Mouse (Mus musculus) neural tube, embryonic 10.5 days (tissue): ENCODE results near the gene Igfbp1.
"Not testable (repeated sequence)": the region's sequence is repeated elsewhere in the genome, so short reads cannot be mapped to it uniquely, and the experiment has no call there.

Source experiments
- DNase-seq: peaks from one replicate; pipeline ENCODE4 v3.0.0-alpha.2; 2017; ENCODE audit warnings: low spot score; ENCODE audit errors: extremely low spot score

Gene Igfbp1

DNA sequence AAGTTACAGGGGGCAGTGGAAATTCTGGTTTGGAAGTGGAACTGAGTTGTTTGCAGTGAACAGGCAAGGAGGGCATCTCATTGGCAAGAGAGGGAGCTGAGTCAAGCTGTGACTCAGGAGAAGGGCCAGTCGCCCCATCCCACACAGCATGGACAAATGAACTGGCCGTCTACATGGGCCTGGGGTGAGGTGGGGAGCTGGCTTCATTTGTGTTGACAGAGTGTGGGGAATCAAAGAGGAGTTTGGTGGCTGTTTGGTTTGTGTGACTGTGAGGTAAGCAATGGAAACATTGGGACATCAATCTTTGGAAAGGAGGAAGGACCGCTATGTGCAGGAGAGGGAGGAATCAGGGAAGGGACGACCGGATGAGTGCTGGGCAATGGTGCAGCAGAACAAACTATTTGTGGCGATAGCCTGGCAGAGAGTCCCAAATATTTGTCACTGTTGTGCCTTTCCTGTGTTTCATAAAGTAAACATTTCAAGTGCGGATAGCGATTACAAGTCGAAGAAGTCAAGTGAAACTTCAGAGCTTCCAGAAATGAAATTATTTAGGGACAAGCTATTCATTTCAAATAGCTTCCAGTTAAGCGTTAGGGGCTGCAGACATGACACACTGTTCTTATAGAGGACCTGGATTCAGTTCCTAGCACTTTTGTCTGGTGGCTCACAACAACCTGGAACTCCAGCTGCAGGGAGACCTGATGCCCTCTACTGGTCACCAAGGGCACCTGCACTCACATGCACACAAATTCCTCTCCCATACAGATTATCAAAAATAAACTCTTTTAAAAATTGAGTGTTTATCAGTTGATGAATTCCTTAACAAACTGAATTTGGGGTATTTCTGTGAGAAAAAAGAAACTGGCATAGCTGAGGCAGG, 2.9 kb upstream of the Igfbp1 start:
- no peak for DNase-seq

DNA sequence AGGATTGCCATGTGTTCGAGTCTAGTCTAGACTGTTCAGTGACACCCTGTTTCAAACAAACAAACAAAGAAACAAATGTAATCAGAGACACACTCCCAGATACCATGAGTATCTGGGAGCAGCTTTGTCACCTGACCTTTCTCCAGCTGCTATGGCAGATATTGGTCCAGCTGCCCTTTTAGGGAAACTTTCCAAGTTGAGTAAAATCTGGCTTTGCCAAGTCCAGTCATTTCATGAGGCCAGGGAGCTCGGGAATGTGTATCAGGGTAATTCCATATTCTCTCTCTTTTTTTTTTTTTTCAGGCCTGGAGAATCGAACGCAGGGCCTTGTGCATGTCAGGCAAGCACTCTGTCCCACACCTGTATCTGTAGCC, 2.3 kb upstream of the Igfbp1 start:
- DNase-seq: no peak

DNA sequence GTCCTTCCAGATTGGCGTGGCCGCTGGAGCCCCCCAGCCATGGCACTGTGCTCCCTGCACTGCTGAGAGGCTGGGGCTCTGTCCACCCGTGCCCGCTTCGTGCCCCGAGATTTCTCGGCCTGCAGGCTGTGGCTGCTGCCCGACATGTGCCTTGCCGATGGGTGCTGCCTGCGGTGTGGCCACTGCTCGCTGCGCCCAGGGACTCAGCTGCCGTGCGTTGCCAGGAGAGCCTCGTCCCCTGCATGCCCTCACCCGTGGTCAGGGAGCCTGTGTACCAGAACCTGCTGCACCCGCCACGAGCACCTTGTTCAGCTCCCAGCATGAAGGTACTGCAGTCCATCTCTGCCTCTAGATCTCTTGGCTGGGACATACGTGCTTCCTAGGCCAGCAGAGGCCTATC, 424 bp downstream of the Igfbp1 start:
- DNase-seq: no peak

DNA sequence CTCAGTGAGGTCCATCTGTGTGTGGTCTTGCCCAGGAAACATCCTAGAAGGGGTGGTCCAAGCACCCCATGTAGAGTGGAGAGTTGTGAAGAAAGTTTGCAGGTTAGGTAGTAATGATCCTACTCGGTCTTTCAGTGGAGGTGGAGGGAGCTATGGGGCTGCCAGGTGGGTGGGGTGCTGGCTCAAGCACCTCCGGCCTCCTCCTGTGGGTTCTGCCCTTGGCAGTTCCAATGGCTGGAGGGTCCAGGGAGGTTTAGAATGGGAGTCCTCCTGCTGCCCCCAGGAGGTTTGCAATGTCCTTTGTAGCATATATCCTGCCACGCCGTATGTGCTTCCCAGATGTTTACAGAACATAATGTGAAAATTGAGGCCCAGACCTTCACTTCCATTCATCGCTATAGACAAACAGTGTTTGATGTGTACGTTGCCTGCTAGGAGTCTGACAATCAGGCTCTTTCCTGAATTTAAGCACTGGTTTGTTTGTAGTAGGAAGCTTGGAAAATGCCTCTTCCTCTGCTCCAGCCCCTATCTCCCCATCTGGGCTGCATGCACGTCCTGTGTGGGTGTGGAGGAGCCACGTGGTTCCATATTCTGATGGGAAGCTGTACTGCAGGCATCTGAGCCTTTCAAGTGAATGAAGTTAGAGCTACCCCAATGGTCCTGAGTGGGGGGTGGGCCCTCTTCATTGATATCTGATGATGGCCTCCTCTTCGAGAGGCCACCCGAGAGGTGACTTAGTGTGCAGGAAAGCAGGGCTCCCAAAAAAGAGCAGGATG, 1.1 kb downstream of the Igfbp1 start:
- DNase-seq: no peak

DNA sequence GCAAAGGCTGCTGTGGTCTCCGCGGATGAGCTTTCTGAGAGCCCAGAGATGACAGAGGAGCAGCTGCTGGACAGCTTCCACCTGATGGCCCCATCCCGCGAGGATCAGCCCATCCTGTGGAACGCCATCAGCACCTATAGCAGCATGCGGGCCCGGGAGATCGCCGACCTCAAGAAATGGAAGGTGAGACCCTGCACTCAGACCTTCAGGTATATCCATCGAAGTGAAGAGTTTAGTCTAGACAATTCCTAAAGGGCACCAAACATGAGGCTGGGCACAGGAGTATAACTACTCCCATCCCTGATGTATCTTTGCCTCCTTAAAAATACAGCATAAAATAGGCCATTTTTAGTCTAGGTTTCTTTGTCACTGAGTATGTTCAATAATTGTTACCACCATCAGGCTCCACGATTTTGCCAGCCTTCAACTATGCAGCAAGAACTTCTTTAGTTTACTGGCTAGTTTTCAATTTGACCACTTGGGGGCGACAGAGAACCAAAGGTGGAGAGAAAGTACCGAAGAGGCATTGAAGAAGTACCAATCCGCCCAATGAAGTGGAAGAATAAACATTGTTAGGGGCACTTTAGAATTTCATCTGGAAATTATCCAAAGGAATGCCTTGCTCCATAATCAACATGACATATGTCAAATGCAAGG, 2.3 kb downstream of the Igfbp1 start:
- DNase-seq: peak; percentile 48

DNA sequence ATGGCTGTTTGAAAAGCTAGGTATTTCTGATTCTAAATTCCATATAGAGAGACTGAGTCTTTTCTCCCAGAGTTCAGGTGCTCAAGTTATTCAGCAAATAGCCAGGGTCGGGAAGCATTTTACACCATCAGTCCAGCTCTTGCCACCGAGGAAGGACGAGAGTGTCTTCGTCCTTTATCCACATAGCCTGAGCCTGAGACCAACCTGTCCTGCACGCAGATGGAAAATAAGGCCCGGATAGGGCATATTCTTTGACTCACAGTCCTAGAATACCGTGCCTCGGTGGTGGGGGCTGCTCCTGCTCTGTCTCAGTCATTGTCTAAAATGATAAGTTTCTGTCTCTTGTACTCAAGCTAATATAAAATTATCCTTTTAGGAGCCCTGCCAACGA, 2.8 kb downstream of the Igfbp1 start:
- no peak for DNase-seq

DNA sequence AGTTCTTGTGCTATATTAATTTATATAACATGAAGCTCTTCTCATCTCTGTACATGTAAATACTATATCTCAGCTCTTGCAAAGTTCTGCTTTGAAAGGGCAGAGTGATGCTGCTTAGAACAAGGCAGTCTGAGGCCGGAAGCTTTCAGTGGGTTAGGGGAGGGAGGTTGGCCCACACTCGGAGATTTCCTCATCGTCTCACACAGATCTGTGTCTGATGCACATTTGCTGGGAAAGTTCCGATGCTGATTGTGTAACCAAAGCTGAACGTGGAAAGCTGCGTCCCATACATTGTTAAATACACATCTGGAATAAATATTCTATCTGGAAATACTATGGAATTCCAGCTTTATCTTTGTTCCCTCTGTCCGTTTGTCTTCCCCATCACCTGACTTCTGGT, 4.6 kb downstream of the Igfbp1 start:
- no peak for DNase-seq

DNA sequence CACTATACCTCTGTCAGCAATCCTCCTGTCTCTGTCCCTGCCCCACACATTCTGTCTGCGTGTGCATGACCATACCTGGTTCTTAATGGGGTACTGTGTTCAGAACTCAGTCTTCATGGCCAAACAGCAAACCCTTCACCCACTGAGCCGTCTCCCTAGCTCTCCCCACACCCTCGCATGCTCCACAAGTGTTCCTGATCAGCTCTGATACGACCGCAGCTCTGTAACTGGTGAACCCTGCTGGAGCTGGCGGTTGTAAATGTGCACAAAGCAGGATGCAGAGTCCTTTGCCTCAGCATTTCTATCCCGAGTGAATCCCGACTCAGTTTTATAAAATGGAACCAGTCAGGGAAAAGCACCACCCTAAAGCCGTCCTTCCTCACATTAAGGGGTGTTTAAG, 6.3 kb downstream of the Igfbp1 start:
- no peak for DNase-seq

DNA sequence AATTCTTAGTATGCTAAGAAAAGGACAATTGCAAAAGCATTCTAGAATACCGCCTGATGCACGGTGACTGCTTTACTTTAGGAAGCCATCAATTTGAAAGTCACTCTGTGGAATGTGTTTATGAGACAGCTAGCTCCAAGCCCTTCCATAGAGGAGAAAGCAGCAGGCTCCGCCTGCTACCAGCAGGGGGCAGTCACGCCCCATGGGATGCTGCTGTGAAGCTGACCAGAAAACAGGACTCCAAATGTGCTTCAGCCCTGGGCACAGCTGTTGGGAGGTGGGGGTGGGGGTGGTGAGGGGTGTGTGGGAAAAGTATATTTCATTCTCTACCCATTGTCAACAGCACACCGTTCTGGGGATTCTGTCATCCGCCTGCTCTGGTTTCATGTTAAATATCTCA, 12.8 kb downstream of the Igfbp1 start:
- DNase-seq: peak; percentile 85

DNA sequence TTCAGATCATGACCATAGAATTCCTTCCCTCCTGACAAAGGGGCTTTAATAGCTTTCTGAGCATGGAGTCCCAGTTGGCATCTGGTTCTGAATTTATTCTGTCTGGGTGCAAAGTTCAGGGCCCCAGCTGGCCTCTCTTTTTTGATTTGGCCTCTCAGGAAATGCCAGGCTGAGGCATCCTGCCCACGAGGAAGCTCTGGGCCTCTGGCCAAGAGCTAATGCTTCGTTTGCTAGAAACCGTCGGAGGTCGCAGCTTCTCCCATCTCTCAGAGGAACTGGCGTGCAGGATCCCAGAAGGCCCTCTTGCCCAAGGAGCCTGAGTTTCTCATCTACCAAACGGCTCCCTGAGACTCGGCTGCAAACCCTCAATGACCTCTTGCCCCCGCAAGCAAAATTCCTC, 13.6 kb downstream of the Igfbp1 start:
- peak; percentile 48 for DNase-seq

DNA sequence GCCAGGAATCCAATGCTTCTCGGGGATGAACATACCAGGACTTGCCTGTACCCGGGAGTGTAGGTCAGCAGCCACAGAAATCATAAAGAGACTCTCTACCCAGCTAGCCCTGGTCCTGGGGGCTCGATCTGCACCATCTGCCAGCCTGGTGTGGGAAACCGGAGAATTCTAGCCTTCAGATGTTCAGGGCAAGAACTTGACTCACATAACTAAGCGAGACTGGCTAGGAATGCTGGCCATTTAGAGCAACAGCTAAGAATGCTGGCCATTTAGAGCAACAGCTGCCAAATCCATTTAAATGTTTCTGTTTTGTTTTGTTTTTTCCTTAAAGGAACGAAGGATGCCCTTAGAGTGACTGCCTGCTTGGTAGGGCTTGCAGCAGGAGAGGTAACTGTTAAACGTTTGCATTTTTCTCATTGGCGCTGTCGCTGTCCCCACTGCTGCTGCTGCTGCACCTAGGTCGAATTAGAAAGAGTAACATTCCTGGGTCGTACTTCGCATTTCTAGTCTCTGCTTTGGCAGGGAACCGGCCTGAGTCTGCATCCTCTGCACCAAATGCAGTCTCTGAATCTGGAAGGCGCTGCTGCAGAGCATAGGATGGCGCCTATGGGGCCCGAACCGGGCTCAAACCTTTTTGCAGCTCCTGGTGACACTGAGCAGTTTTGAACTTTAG, 14.7 kb downstream of the Igfbp1 start:
- peak; percentile 47 for DNase-seq

DNA sequence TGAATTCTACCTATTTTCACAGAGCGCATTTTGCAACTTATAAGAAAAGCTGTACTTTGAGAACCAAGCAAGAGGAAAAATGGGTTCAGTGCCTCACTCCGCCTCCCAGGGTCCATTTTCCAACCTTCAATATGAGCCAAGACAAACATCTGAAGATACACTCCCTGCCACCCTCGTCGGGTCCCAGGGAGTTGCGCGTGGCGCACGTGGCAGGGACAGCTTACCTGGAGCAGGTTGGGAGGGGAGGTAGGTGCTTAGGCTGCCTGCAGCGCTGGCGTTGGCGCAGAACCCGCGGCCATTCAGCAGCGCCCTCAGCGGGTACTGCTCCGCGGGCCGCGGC, 15.5 kb downstream of the Igfbp1 start:
- no peak for DNase-seq

DNA sequence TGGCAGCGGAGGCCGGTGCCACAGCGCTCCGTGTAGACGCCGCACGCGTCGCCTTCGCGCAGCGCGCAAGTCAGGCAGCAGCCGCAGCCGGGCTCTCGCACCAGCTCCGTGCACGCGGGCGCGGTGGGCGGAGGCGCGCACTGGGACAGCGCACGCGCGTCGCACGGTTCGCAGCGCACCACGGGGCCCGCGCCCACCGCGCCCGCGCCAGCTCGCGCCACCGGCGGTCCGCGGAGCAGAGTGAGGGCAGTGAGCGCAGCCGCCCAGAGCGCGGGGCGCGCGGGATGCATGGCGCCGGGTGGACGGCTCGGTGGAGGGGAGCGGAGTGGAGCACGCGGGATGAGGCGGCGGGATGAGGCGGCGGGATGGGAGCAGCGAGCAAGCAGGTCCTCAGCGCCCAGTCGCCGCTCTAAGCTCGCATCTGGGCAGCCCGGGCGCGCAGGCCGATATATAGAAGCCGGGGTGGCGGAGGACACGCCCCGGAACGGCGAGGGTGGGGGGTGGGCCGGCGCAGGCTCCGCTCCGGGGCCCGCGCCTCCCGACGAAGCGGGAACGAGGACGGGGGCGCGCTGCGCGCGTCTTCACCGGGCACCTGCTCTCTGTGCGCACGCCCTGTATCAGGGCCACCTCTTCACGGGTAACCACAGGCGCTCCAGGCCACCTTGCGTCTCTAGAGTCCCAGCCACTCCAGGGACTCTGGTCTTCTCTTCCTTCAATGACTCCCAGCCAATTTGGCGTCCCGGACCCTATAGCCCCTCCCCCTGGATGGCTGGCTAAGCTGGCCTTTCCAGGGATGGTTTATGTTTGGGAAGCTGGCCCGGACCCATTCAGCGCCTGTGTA, 16.1 kb downstream of the Igfbp1 start, which contains the start of gene Igfbp3:
TSS of gene Igfbp3 (minus strand) at position 423 of the 841 bp plus-strand sequence.
- DNase-seq: peak; percentile 73

DNA sequence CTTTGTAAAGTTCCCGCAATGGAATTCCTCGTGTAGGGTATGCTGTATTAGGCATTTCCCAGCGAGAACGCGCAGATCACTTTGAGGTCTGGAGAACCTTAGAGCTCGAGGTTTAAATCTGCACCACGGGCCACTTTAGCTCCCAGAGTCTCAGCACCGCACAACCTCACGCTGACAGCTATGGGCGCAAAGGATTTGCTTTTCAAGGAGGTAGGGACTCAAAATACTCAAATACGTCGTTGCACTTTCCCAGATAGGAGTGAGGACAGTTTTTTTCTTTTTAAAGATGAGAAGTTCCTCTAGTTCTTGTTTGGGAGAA, 16.7 kb downstream of the Igfbp1 start:
- DNase-seq: no peak

DNA sequence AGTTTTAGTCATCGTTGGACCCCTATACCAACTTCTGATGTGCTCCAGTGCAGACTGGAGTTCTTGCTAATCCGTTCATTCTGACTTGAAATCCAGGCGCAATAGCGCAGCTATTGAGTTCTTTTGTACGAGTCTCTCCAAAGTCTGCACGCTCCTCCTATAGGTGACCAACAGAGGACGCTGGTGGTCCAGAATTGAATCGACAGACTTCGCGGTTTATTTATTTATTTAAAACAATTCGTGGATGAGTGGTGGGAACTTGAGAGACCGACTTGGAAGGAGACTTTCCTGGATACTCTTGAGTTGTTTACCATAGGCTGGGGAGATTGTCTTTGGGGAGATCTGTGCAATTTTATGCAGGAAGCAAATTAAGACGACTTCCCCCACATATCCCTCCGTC, 17.2 kb downstream of the Igfbp1 start:
- DNase-seq: peak; percentile 69

DNA sequence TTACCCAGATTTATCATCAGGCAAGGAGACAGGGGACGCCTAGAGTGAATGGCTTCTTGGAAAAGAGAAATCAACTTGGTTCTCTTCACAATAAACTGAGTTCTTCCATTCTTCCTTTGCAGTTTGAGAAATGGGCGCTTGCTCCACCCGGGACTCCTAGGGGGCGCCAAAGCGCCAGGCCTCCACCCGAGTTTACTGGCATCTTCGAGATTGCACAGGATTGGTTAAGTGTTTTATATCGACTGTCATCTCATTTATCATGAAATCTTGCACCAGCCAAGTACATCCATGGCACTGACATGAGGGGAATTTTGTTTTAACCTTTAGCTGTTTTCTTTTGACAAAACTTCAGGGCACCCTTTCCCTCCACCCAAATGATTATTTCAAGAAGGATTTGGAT, 18.1 kb downstream of the Igfbp1 start:
- DNase-seq: peak; percentile 69

DNA sequence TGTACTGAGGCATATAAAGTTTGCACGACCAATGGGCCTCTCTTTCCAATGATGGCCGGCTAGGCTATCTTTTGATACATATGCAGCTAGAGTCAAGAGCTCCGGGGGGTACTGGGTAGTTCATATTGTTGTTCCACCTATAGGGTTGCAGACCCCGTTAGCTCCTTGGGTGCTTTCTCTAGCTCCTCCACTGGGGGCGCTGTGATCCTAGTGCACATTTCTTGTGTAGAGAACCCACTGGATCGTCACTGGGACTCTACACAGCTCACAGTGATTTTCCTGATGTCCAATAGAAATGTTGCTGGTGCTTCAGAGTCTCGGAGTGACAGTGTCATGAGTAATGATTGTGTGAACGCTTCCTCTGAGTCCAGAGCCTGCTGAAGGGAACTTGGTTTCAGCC, 24.2 kb downstream of the Igfbp1 start:
- not testable (repeated sequence) for DNase-seq

DNA sequence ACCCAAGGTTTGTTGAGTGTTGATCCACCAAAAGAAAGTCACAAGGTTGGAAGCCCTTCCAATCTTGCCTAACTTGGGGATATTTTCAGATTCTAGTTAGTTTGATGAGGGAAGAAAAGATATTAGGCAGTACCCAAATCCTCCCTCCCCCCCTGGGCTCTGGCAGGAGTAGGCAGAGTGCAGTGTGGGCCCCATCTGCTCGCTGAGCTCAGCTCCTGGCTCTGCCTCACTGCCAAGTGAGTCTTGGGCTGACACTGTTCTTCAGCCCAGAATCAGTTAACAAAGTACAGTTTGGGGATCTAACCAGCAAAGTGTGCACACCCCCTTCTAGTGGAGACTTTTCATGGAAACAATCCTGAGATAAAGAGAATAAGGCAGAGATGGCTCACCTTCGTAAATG, 28.6 kb downstream of the Igfbp1 start:
- DNase-seq: no peak

DNA sequence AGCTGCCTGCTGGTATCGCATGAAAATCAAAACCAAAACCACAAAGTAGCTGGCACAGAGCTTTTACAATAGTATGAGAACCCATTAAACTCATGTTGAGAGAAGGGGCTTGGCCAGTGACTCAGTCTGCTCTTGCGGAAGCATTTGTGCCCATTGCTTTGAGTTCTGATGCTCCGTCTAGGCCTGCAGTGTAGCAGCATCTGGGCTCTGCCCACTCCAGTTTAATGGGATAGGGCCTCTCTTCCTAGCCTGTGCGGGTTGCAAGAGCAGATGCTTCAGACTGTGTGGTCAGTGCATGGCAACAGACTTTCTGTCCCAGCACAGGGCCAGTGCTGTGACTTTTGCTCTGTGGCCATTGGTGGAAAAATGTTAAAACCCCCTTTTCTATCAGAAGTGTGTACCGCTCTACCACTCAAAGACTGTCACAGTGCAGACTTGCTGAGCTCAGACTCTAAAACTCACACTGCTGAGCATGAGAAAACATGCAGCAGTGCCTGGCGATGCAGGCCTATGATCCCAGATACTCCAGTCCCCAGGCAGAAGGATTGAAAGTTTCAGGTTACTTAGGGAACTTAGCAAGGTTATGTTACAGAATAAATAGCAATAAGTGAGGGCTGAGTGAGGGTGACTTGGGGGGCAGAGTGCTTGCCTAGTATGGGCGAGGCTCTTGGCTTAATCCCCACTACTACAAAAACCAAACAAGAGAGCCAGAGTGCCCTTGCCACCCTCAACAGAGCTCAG, 29.4 kb downstream of the Igfbp1 start:
- DNase-seq: no peak

DNA sequence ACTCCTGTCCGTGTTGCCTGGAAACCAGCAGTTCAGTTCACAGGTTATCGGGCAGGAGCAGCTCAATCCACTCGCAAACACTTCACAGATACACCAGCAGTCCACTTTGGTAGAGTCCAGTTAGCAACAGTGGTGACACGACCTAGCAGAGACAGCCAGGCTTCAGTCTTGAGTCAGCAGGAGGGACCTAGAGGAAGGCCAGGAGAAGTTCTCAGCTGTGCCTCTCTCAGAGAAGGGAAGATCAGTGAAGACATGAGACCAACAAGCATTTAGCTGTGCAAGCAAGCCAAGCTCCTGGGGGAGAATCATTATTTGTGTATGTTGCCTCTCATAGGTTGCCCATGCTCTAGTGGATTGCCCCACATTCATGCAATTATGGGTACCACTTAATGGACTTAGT, 30.5 kb downstream of the Igfbp1 start:
- no peak for DNase-seq
